Mouse (Mus musculus): ENCODE data around the gene Cygb. TPM values are rescaled to one million over a fixed set of nuclear protein-coding genes. Genes with fewer than 3 reads are reported as not detected.

Gene Cygb
- polyA plus RNA-seq, 1 experiment from 2014 or later: 20.8 TPM

DNA sequence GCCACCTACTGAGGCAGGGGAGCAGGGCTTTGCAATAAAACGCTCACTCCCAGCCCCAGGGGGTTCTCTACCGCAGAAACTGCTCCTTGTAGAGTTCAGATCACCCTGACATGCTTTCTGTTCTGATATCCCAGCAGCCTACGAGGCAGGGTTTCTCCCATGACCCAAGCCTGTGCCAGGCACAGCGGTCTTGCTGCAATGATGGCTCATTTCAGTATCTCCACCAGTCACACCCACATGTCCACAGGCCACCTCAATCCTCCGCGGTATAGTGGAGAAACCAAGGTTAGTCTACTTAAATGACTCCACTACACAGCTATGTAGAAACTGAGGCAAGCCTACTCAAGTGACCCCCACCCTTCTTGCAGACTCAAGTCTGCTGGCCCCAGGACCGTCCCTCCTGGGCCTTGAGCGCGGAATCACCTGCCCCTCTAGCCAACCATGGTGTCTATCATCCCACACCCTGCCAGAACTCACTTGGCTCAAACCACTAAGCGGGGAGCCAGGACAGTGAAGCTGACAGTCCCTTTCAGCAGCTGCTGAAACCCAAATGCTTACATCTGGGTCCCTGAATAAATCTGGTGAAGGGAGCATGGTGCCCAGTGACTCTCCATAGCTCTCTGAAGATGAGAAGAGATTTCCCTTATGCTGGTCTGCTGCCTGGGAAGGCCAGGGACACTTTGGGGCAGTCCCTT lies 33.4 kb downstream of the Cygb start:
- Histone ChIP-seq H3K9ac (replicated peaks; ENCODE audit: low read depth, low read length) (no peak overlapping the region), H3K4me1 (ENCODE audit: control insufficient read depth, insufficient read depth, low read length) (peaks cover 40% of the 10 kb centered on the region), H3K9me3 (ENCODE audit: control insufficient read depth, low read depth, low read length) (no peaks in the 10 kb centered on the region), H3K27me3 (ENCODE audit: control insufficient read depth, insufficient read depth, low read length) (no peaks in the 10 kb centered on the region), H3K36me3 (ENCODE audit: control insufficient read depth, insufficient read depth, low read length) (no peaks in the 10 kb centered on the region), H3K27ac (ENCODE audit: low read length) (peak overlapping the region; percentile 66; the same call in 1 of the 2 replicates), H3K4me2 (replicated peaks; ENCODE audit: low read depth, low read length) (0 out of 2 replicates have a peak overlapping the region, but pooled peaks have one; percentile 7), H3K4me3 (ENCODE audit: low read depth, low read length) (no peak overlapping the region)
- no peak for ATAC-seq (ENCODE audit: insufficient number of reproducible peaks, insufficient read depth, low FRiP score, low read depth)
- 76% methylated on average over 10 of the region's 10 CpGs for WGBS

DNA sequence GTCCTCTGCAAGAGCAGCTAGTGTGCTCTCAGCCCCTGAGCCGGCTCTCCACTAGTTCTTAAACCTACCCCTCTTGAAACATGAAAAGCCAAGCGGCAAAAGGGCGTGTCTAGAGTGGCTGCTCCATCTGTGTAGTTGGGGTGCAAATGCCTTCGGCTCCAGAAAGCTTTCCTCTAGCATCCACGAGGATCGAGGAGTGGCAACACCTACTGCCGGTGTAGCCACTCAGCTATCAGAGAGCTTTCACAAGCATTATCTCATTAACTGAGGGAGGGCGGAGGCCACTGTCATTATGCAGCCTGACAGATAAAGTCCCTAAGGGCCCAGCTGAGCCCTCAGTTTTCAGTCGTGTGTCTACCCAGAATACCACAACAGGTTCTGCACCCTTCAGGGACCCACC lies 34.0 kb downstream of the Cygb start:
- Histone ChIP-seq H3K4me3 (ENCODE audit: low read depth, low read length) (no peak overlapping the region), H3K9me3 (ENCODE audit: control insufficient read depth, low read depth, low read length) (no peaks in the 10 kb centered on the region), H3K27ac (ENCODE audit: low read length) (no peak overlapping the region), H3K9ac (replicated peaks; ENCODE audit: low read depth, low read length) (no peak overlapping the region), H3K4me1 (ENCODE audit: control insufficient read depth, insufficient read depth, low read length) (peaks cover 40% of the 10 kb centered on the region), H3K27me3 (ENCODE audit: control insufficient read depth, insufficient read depth, low read length) (no peaks in the 10 kb centered on the region), H3K4me2 (replicated peaks; ENCODE audit: low read depth, low read length) (no peak overlapping the region), H3K36me3 (ENCODE audit: control insufficient read depth, insufficient read depth, low read length) (no peaks in the 10 kb centered on the region)
- no peak for ATAC-seq (ENCODE audit: insufficient number of reproducible peaks, insufficient read depth, low FRiP score, low read depth)
- WGBS: 33% methylated on average over 9 of the region's 9 CpGs

DNA sequence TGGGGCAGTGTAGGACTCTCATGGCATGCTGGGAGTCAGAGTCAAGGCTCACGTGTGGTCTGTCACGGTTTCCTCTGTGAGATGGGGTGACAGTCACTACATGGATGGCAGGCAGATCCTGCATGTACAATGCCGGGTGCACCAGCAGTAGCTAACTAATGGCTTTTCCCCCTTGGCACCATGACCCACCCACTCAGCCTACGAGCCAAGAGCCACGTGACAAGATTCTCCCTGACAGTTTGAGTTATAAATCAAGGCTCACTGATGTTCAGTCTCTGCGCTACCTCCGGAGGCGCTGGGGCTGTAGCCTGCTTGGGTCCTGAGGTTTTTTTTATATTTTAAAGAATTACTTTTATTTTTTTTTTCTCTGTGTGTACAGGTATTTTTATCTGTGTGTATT lies 34.6 kb downstream of the Cygb start:
- H3K4me2 ChIP-seq (replicated peaks; ENCODE audit: low read depth, low read length): no peak overlapping the region
- no peak overlapping the region for H3K9ac ChIP-seq (replicated peaks; ENCODE audit: low read depth, low read length)
- no peak for ATAC-seq (ENCODE audit: insufficient number of reproducible peaks, insufficient read depth, low FRiP score, low read depth)
- no peaks in the 10 kb centered on the region for H3K36me3 ChIP-seq (ENCODE audit: control insufficient read depth, insufficient read depth, low read length)
- no peaks in the 10 kb centered on the region for H3K27me3 ChIP-seq (ENCODE audit: control insufficient read depth, insufficient read depth, low read length)
- 48% methylated on average over 8 of the region's 8 CpGs for WGBS
- H3K9me3 ChIP-seq (ENCODE audit: control insufficient read depth, low read depth, low read length): no peaks in the 10 kb centered on the region
- H3K27ac ChIP-seq (ENCODE audit: low read length): no peak overlapping the region
- H3K4me1 ChIP-seq (ENCODE audit: control insufficient read depth, insufficient read depth, low read length): peaks cover 38% of the 10 kb centered on the region
- H3K4me3 ChIP-seq (ENCODE audit: low read depth, low read length): no peak overlapping the region

DNA sequence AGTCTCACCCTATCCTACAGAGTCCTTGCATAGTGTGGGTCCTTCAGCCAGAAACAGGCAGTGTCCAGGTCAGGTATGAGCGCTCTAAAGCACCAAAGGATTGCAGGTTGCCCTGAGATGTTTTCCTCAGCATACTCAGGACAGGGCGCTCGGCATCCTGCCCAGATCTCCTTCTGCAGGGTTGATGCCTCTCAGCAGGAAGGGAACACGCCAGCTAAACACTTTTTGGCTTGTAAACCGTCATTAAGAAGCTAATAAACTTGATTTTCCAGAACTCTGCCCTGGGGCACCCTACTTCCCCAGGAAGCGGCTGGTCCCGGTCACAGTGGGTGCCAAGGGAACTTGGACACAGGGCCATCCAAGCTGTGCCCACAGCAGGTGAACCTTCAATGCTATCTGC lies 35.0 kb downstream of the Cygb start:
- Histone ChIP-seq H3K4me2 (replicated peaks; ENCODE audit: low read depth, low read length) (no peak overlapping the region), H3K27me3 (ENCODE audit: control insufficient read depth, insufficient read depth, low read length) (no peaks in the 10 kb centered on the region), H3K36me3 (ENCODE audit: control insufficient read depth, insufficient read depth, low read length) (no peaks in the 10 kb centered on the region), H3K9me3 (ENCODE audit: control insufficient read depth, low read depth, low read length) (no peaks in the 10 kb centered on the region), H3K4me3 (ENCODE audit: low read depth, low read length) (no peak overlapping the region), H3K9ac (replicated peaks; ENCODE audit: low read depth, low read length) (no peak overlapping the region), H3K4me1 (ENCODE audit: control insufficient read depth, insufficient read depth, low read length) (peaks cover 36% of the 10 kb centered on the region), H3K27ac (ENCODE audit: low read length) (no peak overlapping the region)
- no peak for ATAC-seq (ENCODE audit: insufficient number of reproducible peaks, insufficient read depth, low FRiP score, low read depth)
- WGBS: 89% methylated on average over 7 of the region's 7 CpGs

DNA sequence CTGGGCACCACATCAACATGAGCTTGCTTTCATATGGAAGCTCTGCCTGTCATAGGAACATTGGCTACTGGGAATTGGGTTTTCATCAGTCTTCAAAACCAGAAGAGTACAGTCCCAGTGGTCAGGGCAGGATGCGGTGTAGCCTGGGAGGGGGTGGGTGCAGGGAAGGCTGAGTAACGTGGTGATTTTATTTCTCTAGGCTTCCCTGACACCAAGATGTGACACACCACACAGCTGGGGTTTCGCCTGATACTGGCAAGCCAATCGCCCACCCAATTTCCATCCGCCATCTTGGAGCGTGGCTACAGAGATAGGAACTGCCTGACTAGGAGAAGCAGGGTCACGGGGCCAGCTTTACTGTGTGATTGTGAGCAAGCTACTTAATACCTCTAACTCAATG lies 35.4 kb downstream of the Cygb start:
- Histone ChIP-seq H3K27ac (ENCODE audit: low read length) (no peak overlapping the region), H3K4me1 (ENCODE audit: control insufficient read depth, insufficient read depth, low read length) (peaks cover 36% of the 10 kb centered on the region), H3K36me3 (ENCODE audit: control insufficient read depth, insufficient read depth, low read length) (no peaks in the 10 kb centered on the region), H3K9me3 (ENCODE audit: control insufficient read depth, low read depth, low read length) (no peaks in the 10 kb centered on the region), H3K9ac (replicated peaks; ENCODE audit: low read depth, low read length) (no peak overlapping the region), H3K4me2 (replicated peaks; ENCODE audit: low read depth, low read length) (no peak overlapping the region), H3K4me3 (ENCODE audit: low read depth, low read length) (no peak overlapping the region), H3K27me3 (ENCODE audit: control insufficient read depth, insufficient read depth, low read length) (no peaks in the 10 kb centered on the region)
- 91% methylated on average over 7 of the region's 7 CpGs for WGBS
- no peak for ATAC-seq (ENCODE audit: insufficient number of reproducible peaks, insufficient read depth, low FRiP score, low read depth)

DNA sequence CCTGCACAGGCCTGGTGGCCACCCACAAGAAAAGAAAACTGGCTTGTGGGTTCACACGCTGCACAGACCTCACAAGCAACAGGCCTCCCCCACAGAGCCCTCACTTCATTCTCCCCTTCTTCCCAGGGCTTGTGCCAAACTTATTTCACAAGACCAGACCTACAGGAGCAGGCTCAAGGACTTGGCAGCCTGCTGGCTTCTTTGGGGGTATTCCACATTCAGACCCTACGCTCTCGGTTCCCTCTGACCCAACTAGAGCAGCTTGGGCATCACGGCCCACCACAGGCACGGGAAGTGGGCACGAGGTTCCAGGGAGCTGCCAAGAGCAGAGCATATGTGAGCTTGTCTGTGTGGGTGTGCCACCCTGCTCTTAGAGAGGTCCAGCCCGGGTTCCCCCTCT lies 36.5 kb downstream of the Cygb start:
- Histone ChIP-seq H3K4me2 (replicated peaks; ENCODE audit: low read depth, low read length) (no peak overlapping the region), H3K27ac (ENCODE audit: low read length) (no peak overlapping the region), H3K9ac (replicated peaks; ENCODE audit: low read depth, low read length) (no peak overlapping the region), H3K9me3 (ENCODE audit: control insufficient read depth, low read depth, low read length) (no peaks in the 10 kb centered on the region), H3K36me3 (ENCODE audit: control insufficient read depth, insufficient read depth, low read length) (no peaks in the 10 kb centered on the region), H3K4me1 (ENCODE audit: control insufficient read depth, insufficient read depth, low read length) (peaks cover 36% of the 10 kb centered on the region), H3K27me3 (ENCODE audit: control insufficient read depth, insufficient read depth, low read length) (no peaks in the 10 kb centered on the region), H3K4me3 (ENCODE audit: low read depth, low read length) (no peak overlapping the region)
- 88% methylated on average over 7 of the region's 7 CpGs for WGBS
- ATAC-seq (ENCODE audit: insufficient number of reproducible peaks, insufficient read depth, low FRiP score, low read depth): no peak

DNA sequence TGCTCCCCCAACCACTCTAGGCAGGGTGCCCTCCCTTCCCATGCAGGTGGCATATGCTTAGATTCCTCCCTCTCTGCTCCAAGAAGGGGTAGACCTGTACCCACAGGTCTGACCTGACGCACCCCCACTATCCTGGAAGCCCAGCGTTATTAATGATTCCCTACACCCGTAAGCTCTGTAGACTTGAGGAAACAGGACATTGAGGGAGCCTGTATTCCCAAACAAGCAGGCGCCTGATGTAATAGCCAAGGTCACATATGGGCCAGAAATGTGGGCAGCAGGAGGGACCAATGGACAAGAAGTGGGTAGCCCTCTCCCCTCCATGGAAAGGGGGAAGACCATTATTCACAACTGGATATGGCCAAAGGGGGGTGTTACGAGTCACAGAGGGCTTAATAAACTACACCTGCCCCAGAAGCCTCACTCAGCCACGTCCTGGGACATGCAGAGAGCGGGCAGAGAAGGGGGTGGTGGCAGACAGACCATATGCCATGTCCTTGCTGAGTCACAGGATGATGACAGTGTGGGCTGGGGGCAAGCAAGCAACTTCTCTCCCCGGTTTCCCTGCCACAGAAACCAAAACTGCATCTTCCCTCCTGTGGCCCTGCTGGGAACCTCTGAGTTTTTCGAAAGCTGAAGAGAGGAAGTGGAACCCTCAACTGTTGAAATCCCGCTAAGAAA lies 37.5 kb downstream of the Cygb start:
- no peak overlapping the region for H3K4me2 ChIP-seq (replicated peaks; ENCODE audit: low read depth, low read length)
- H3K9ac ChIP-seq (replicated peaks; ENCODE audit: low read depth, low read length): no peak overlapping the region
- no peak overlapping the region for H3K4me3 ChIP-seq (ENCODE audit: low read depth, low read length)
- no peaks in the 10 kb centered on the region for H3K27me3 ChIP-seq (ENCODE audit: control insufficient read depth, insufficient read depth, low read length)
- ATAC-seq (ENCODE audit: insufficient number of reproducible peaks, insufficient read depth, low FRiP score, low read depth): no peak; the same call in 1 of the 2 replicates
- H3K36me3 ChIP-seq (ENCODE audit: control insufficient read depth, insufficient read depth, low read length): no peaks in the 10 kb centered on the region
- peaks cover 27% of the 10 kb centered on the region for H3K4me1 ChIP-seq (ENCODE audit: control insufficient read depth, insufficient read depth, low read length)
- H3K27ac ChIP-seq (ENCODE audit: low read length): peak overlapping the region; percentile 21; the same call in 1 of the 2 replicates
- no peaks in the 10 kb centered on the region for H3K9me3 ChIP-seq (ENCODE audit: control insufficient read depth, low read depth, low read length)
- 65% methylated on average over 10 of the region's 10 CpGs for WGBS

DNA sequence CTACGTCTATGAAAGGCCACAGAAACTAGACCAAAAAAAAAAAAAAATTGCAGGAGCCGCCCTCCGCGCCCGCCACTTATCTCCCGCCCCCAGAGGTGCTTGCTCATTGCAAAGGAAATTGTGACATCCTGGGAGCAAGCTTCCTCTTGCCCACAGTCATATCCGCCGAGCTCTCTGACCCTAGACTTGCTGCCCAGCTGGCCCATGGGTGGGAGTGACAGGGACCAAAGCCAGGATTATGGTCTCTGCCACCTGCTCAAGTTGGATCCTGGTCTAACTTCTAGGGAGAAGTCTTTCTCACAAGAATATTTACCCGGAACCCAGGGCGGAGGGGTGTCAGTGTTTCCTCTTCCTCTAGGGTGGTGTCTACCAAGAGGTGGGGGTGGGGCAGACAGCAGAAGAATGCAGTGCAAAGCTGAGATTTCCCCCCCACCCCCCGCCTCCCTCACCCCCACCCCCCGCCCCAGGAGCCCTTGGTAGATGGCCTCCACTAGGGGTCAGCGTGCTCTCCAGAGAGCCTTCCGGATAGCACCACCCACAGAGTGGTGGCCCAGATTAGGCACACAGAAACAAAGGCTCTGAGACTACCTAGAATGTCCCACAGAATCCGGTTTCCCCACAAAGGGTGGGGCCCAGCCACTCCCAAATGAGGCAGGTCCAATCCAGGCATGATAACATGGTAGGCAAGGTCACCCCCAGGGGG lies 38.2 kb downstream of the Cygb start:
- peak; percentile 70 for ATAC-seq (ENCODE audit: insufficient number of reproducible peaks, insufficient read depth, low FRiP score, low read depth)
- H3K9ac ChIP-seq (replicated peaks; ENCODE audit: low read depth, low read length): no peak overlapping the region
- H3K4me3 ChIP-seq (ENCODE audit: low read depth, low read length): no peak overlapping the region
- peaks cover 20% of the 10 kb centered on the region for H3K4me1 ChIP-seq (ENCODE audit: control insufficient read depth, insufficient read depth, low read length)
- H3K36me3 ChIP-seq (ENCODE audit: control insufficient read depth, insufficient read depth, low read length): no peaks in the 10 kb centered on the region
- 39% methylated on average over 15 of the region's 15 CpGs for WGBS
- H3K4me2 ChIP-seq (replicated peaks; ENCODE audit: low read depth, low read length): no peak overlapping the region
- peak overlapping the region; percentile 33; the same call in 1 of the 2 replicates for H3K27ac ChIP-seq (ENCODE audit: low read length)
- no peaks in the 10 kb centered on the region for H3K27me3 ChIP-seq (ENCODE audit: control insufficient read depth, insufficient read depth, low read length)
- no peaks in the 10 kb centered on the region for H3K9me3 ChIP-seq (ENCODE audit: control insufficient read depth, low read depth, low read length)

Data from stomach, embryonic 14.5 days (tissue).